Comparison of ENCODE assay signal across 22 mouse cellular contexts in the genomic region with DNA sequence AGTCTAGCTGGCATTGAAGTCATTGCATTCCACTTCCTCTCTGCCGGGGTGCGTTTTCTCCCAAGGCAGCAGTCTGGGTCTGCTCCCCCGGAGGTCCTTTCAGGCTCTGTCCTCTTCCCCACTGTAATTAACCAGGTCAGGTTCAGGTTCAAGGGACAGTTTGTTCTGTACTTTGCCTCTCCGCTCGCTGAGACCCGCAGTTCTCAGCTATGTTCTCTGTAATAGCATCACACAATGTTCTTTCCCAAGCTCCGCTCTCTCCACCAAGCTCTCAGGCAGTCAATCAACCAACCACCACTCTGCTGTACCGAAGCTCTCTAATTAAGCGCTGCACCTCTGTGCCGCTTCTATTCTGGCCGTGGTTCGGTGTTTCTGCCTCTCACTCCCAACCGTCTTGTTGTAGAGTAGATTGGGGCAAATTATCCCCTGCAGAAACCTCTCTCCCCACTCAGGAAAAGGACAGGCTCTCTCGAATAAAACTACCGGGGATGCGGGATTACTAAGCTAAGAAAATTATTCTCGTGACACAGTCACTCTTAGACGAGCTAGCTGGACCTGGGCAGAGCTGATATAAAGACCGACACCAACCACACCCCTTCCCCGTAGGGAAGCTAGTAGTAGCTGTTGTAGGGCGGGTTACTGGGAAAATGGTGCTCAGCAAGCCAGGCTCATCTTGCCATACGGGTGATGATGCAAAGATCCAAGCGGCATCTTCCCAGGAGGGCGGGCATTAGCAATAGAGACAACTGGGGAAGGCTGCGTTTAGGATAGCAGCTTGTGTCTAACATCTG. TPM values are rescaled to one million over a fixed set of nuclear protein-coding genes. Genes with fewer than 3 reads are reported as not detected.
DNase-seq lines count a peak whose midpoint lies in the region; ATAC-seq and TF ChIP-seq lines count a peak whose summit lies in the region.
"Had no signal": no experiment of that assay in that cellular context is flagged by ENCODE, and none has a peak within 500 bp of the region (broad histone marks: within the 10 kb centered on the region; RNA-seq: fewer than 3 reads in every experiment).

No protein-coding gene starts in this region.

- H3K9ac ChIP-seq in hindbrain, postnatal 0 days (replicated peaks; ENCODE audit: low read length): no peak overlapping the region
- no peak overlapping the region for H3K9ac ChIP-seq in hindbrain, embryonic 14.5 days
- peak overlapping the region; percentile 46 for H3K9ac ChIP-seq in liver, embryonic 12.5 days
- H3K9ac ChIP-seq in forebrain, postnatal 0 days: no peak overlapping the region
- H3K9ac ChIP-seq: embryonic facial prominence, embryonic 15.5 days; hindbrain, embryonic 13.5 days; intestine, embryonic 15.5 days; limb, embryonic 12.5 days; lung, embryonic 14.5 days; midbrain, embryonic 12.5 days; neural tube, embryonic 12.5 days had no signal

- no peak for DNase-seq in hindbrain, postnatal 0 days (ENCODE audit: low spot score)
- no peak for DNase-seq in hindbrain, embryonic 14.5 days (ENCODE audit: low spot score)
- peak; percentile 88 for DNase-seq in kidney, adult 9 months
- no peak for DNase-seq in forebrain, postnatal 0 days
- no peak for DNase-seq in lung, postnatal 14 days
- no peak for DNase-seq in right cerebral cortex, postnatal 36 days (ENCODE audit: low spot score in 2 of 2)
- DNase-seq: cerebellum, adult 2 months; cerebellum, postnatal 36 days; heart, postnatal 10 days; lung, embryonic 14.5 days; right cerebral cortex, adult 18-20 months; spleen, adult 18-20 months had no signal

- no peaks in the 10 kb centered on the region for H3K27me3 ChIP-seq in hindbrain, postnatal 0 days (ENCODE audit: insufficient read depth, low read length)
- no peaks in the 10 kb centered on the region for H3K27me3 ChIP-seq in hindbrain, embryonic 14.5 days (ENCODE audit: control insufficient read depth, insufficient read depth, low read length)
- peaks cover 25% of the 10 kb centered on the region for H3K27me3 ChIP-seq in E14TG2a.4 (ENCODE audit: insufficient read depth, low read length)
- no peaks in the 10 kb centered on the region; the same call in 1 of the 2 replicates for H3K27me3 ChIP-seq in liver, embryonic 12.5 days (replicated peaks)
- H3K27me3 ChIP-seq in forebrain, postnatal 0 days (ENCODE audit: insufficient read depth, low read length): no peaks in the 10 kb centered on the region
- H3K27me3 ChIP-seq: embryonic facial prominence, embryonic 15.5 days; hindbrain, embryonic 13.5 days; intestine, embryonic 15.5 days; limb, embryonic 12.5 days; midbrain, embryonic 12.5 days; neural tube, embryonic 12.5 days had no signal

- no peak overlapping the region for H3K4me2 ChIP-seq in hindbrain, postnatal 0 days (ENCODE audit: low read depth, low read length)
- no peak overlapping the region for H3K4me2 ChIP-seq in hindbrain, embryonic 14.5 days (replicated peaks)
- H3K4me2 ChIP-seq in liver, embryonic 12.5 days: peak overlapping the region; percentile 54
- H3K4me2 ChIP-seq in forebrain, postnatal 0 days (ENCODE audit: low read depth): no peak overlapping the region
- H3K4me2 ChIP-seq: embryonic facial prominence, embryonic 15.5 days; heart, embryonic 11.5 days; hindbrain, embryonic 13.5 days; intestine, embryonic 15.5 days; limb, embryonic 12.5 days; lung, embryonic 14.5 days; midbrain, embryonic 12.5 days; neural tube, embryonic 12.5 days had no signal

- no peak for TF ChIP-seq CTCF in hindbrain, postnatal 0 days (IDR thresholded peaks at IDR 0.05; ENCODE audit: low read depth)
- no peak for TF ChIP-seq CTCF in E14TG2a.4 (conservative IDR thresholded peaks at IDR 0.05; ENCODE audit: low read length)
- TF ChIP-seq CTCF in forebrain, postnatal 0 days (IDR thresholded peaks at IDR 0.05; ENCODE audit: low read depth): no peak

- 74% methylated on average over 25 of the region's 25 CpGs for WGBS in hindbrain, postnatal 0 days
- 81% methylated on average over 25 of the region's 25 CpGs for WGBS in hindbrain, embryonic 14.5 days
- WGBS in liver, embryonic 12.5 days (ENCODE audit: insufficient replicate concordance): 59% methylated on average over 25 of the region's 25 CpGs
- 72% methylated on average over 25 of the region's 25 CpGs for WGBS in forebrain, postnatal 0 days

- peak; percentile 43; the same call in 1 of the 2 replicates for ATAC-seq in hindbrain, postnatal 0 days
- no peak for ATAC-seq in hindbrain, embryonic 14.5 days (ENCODE audit: low FRiP score)
- peak; percentile 92 for ATAC-seq in liver, embryonic 12.5 days
- no peak for ATAC-seq in forebrain, postnatal 0 days
- ATAC-seq: intestine, embryonic 15.5 days had no signal

- H3K4me1 ChIP-seq in hindbrain, postnatal 0 days (ENCODE audit: insufficient read depth, low read length): 0 out of 2 replicates have a peak, but pooled peaks cover 5% of the 10 kb centered on the region
- peaks cover 11% of the 10 kb centered on the region for H3K4me1 ChIP-seq in hindbrain, embryonic 14.5 days (replicated peaks; ENCODE audit: control insufficient read depth, insufficient read depth, low read length)
- H3K4me1 ChIP-seq in E14TG2a.4 (replicated peaks; ENCODE audit: low read depth, low read length): peaks cover 55% of the 10 kb centered on the region
- H3K4me1 ChIP-seq in liver, embryonic 12.5 days: peaks cover 38% of the 10 kb centered on the region
- H3K4me1 ChIP-seq in forebrain, postnatal 0 days (ENCODE audit: insufficient read depth): peaks cover 6% of the 10 kb centered on the region
- H3K4me1 ChIP-seq: embryonic facial prominence, embryonic 15.5 days; intestine, embryonic 15.5 days; neural tube, embryonic 12.5 days had no signal

- H3K4me3 ChIP-seq in hindbrain, postnatal 0 days (ENCODE audit: low read length): no peak overlapping the region
- H3K4me3 ChIP-seq in hindbrain, embryonic 14.5 days (replicated peaks; ENCODE audit: low read length): no peak overlapping the region
- H3K4me3 ChIP-seq in E14TG2a.4 (replicated peaks; ENCODE audit: low read length): peak overlapping the region; percentile 39
- peak overlapping the region; percentile 13; the same call in 1 of the 2 replicates for H3K4me3 ChIP-seq in liver, embryonic 12.5 days
- H3K4me3 ChIP-seq in forebrain, postnatal 0 days (ENCODE audit: low read depth, low read length): no peak overlapping the region
- H3K4me3 ChIP-seq: embryonic facial prominence, embryonic 15.5 days; forebrain, embryonic 10.5 days; hindbrain, embryonic 13.5 days; intestine, embryonic 15.5 days; limb, embryonic 12.5 days; midbrain, embryonic 12.5 days; neural tube, embryonic 12.5 days had no signal

- no peaks in the 10 kb centered on the region for H3K9me3 ChIP-seq in hindbrain, postnatal 0 days (ENCODE audit: low read length)
- no peaks in the 10 kb centered on the region for H3K9me3 ChIP-seq in hindbrain, embryonic 14.5 days (ENCODE audit: control insufficient read depth, low read length)
- 0 out of 2 replicates have a peak, but pooled peaks cover 4% of the 10 kb centered on the region for H3K9me3 ChIP-seq in E14TG2a.4 (ENCODE audit: low read length)
- H3K9me3 ChIP-seq in liver, embryonic 12.5 days (replicated peaks): no peaks in the 10 kb centered on the region
- H3K9me3 ChIP-seq in forebrain, postnatal 0 days (ENCODE audit: low read length): no peaks in the 10 kb centered on the region
- H3K9me3 ChIP-seq: embryonic facial prominence, embryonic 15.5 days; forebrain, embryonic 10.5 days; hindbrain, embryonic 13.5 days; intestine, embryonic 15.5 days; limb, embryonic 12.5 days; midbrain, embryonic 12.5 days; neural tube, embryonic 12.5 days had no signal

- no peak overlapping the region for H3K27ac ChIP-seq in hindbrain, postnatal 0 days
- no peak overlapping the region for H3K27ac ChIP-seq in hindbrain, embryonic 14.5 days
- H3K27ac ChIP-seq in liver, embryonic 12.5 days: peak overlapping the region; percentile 79
- H3K27ac ChIP-seq in forebrain, postnatal 0 days (ENCODE audit: low read depth, low read length): no peak overlapping the region
- H3K27ac ChIP-seq: embryonic facial prominence, embryonic 15.5 days; forebrain, embryonic 10.5 days; hindbrain, embryonic 13.5 days; intestine, embryonic 15.5 days; limb, embryonic 12.5 days; midbrain, embryonic 12.5 days; neural tube, embryonic 12.5 days had no signal

- no peaks in the 10 kb centered on the region for H3K36me3 ChIP-seq in hindbrain, postnatal 0 days (ENCODE audit: insufficient read depth, low read length)
- H3K36me3 ChIP-seq in hindbrain, embryonic 14.5 days (replicated peaks; ENCODE audit: control insufficient read depth, insufficient read depth): no peaks in the 10 kb centered on the region
- no peaks in the 10 kb centered on the region for H3K36me3 ChIP-seq in E14TG2a.4 (ENCODE audit: insufficient read depth, low read length)
- no peaks in the 10 kb centered on the region for H3K36me3 ChIP-seq in liver, embryonic 12.5 days
- no peaks in the 10 kb centered on the region for H3K36me3 ChIP-seq in forebrain, postnatal 0 days (ENCODE audit: insufficient read depth)
- H3K36me3 ChIP-seq: embryonic facial prominence, embryonic 15.5 days; forebrain, embryonic 10.5 days; hindbrain, embryonic 13.5 days; intestine, embryonic 15.5 days; limb, embryonic 12.5 days; midbrain, embryonic 12.5 days; neural tube, embryonic 12.5 days had no signal

RNA-seq across cellular contexts. Expression of gene Cybrd1, which starts 45.3 kb away (rescaled TPM):
- total RNA-seq in hindbrain, postnatal 0 days (2014; rRNA removed): 11.3 and 13.5 TPM in 2 replicates
- 4.0 and 4.5 TPM in 2 replicates for polyA plus RNA-seq in hindbrain, postnatal 0 days (2015; fragmentation: Nextera tagmentation; extraction: Ambion mirVana)
- polyA plus RNA-seq in hindbrain, embryonic 14.5 days (2014; fragmentation: Nextera tagmentation; extraction: Ambion mirVana): 4.1 and 4.3 TPM in 2 replicates
- 0.97 and 1.1 TPM in 2 replicates for polyA plus RNA-seq in liver, embryonic 12.5 days (2016; fragmentation: Nextera tagmentation; extraction: Ambion mirVana)
- 4.1 and 7.0 TPM in 2 replicates for total RNA-seq in forebrain, postnatal 0 days (2014; rRNA removed)
- polyA plus RNA-seq in forebrain, postnatal 0 days (2015; fragmentation: Nextera tagmentation; extraction: Ambion mirVana): 1.6 and 2.5 TPM in 2 replicates

RNA-seq across cellular contexts. Expression of gene Dync1i2, which starts 48.5 kb away (rescaled TPM):
- 108 and 126 TPM in 2 replicates for total RNA-seq in hindbrain, postnatal 0 days (2014; rRNA removed)
- polyA plus RNA-seq in hindbrain, postnatal 0 days (2015; fragmentation: Nextera tagmentation; extraction: Ambion mirVana): 164 and 170 TPM in 2 replicates
- 224 and 227 TPM in 2 replicates for polyA plus RNA-seq in hindbrain, embryonic 14.5 days (2014; fragmentation: Nextera tagmentation; extraction: Ambion mirVana)
- 42.0 and 43.0 TPM in 2 replicates for polyA plus RNA-seq in liver, embryonic 12.5 days (2016; fragmentation: Nextera tagmentation; extraction: Ambion mirVana)
- total RNA-seq in forebrain, postnatal 0 days (2014; rRNA removed): 207 and 241 TPM in 2 replicates
- polyA plus RNA-seq in forebrain, postnatal 0 days (2015; fragmentation: Nextera tagmentation; extraction: Ambion mirVana): 189 and 197 TPM in 2 replicates

Comparison
In these comparisons a context has a peak if more than half of its experiments do, and no peak if none do; other contexts are left out.
1. ATAC-seq: peak in hindbrain, postnatal 0 days (single experiment) and liver, embryonic 12.5 days (single experiment); none in hindbrain, embryonic 14.5 days (single experiment) and forebrain, postnatal 0 days (single experiment).
2. H3K4me3 ChIP-seq: peak in E14TG2a.4 (single experiment) and liver, embryonic 12.5 days (single experiment); none in hindbrain, postnatal 0 days (single experiment), hindbrain, embryonic 14.5 days (single experiment) and forebrain, postnatal 0 days (single experiment).